Mouse (Mus musculus) spleen, adult 2 months (tissue): ENCODE data around the gene Jrkl.

Experiments
- CTCF ChIP-seq: fragments of 200-500 bp; IDR thresholded peaks from 2 replicates; pipeline ENCODE4 v1.5.1; 2011; ENCODE audit warnings: mild to moderate bottlenecking, inconsistent platforms; ENCODE audit not compliant: insufficient read depth, insufficient read length, insufficient replicate concordance; ENCODE audit errors: extremely low read depth
- POLR2A ChIP-seq: fragments of 200-500 bp; IDR thresholded peaks from 2 replicates; pipeline ENCODE4 v1.6.1; 2011; ENCODE audit warnings: low read depth, low read length, inconsistent platforms

- TF ChIP-seq CTCF: no peak
- TF ChIP-seq POLR2A: no peak
Measured at GRCm38 (mm10) chr9:13194619-13195018, 51.0 kb downstream of the Jrkl start.
